Mouse (Mus musculus) neural tube, embryonic 12.5 days (tissue): Measurements from ENCODE around the gene Mapkap1. TPM values are rescaled to one million over a fixed set of nuclear protein-coding genes. Genes with fewer than 3 reads are reported as not detected.
A peak's percentile ranks its signal among the peaks of the same experiment; 100 is the strongest.
"Not testable (repeated sequence)": the region's sequence is repeated elsewhere in the genome, so short reads cannot be mapped to it uniquely, and the experiment has no call there.

Source experiments
- ATAC-seq: fragments of 200-750 bp; cut with Nextera tagmentation; 2 replicates; pipeline ENCODE4 v1.8.0; 2017; ENCODE audit warnings: low read depth, mild to moderate bottlenecking, moderate TSS enrichment, moderate library complexity; ENCODE audit not compliant: low FRiP score
- H3K27ac ChIP-seq: fragments of 300-500 bp; sonication (generic); 2 replicates; pipeline ENCODE4 v1.5.1; 2016
- H3K27me3 ChIP-seq: fragments of 300-500 bp; sonication (generic); replicated peaks from 2 replicates; pipeline ENCODE4 v1.6.1; 2016; ENCODE audit warnings: mild to moderate bottlenecking
- H3K36me3 ChIP-seq: fragments of 300-500 bp; sonication (generic); 2 replicates; pipeline ENCODE4 v1.6.1; 2016; ENCODE audit warnings: mild to moderate bottlenecking
- H3K4me1 ChIP-seq: fragments of 300-500 bp; sonication (generic); 2 replicates; pipeline ENCODE4 v1.6.1; 2016
- H3K4me2 ChIP-seq: fragments of 300-500 bp; sonication (generic); replicated peaks from 2 replicates; pipeline ENCODE4 v1.6.1; 2016; ENCODE audit warnings: mild to moderate bottlenecking
- H3K4me3 ChIP-seq: fragments of 300-500 bp; sonication (generic); 2 replicates; pipeline ENCODE4 v1.5.1; 2016
- H3K9ac ChIP-seq: fragments of 300-500 bp; sonication (generic); 2 replicates; pipeline ENCODE4 v1.6.1; 2016; ENCODE audit warnings: mild to moderate bottlenecking
- H3K9me3 ChIP-seq: fragments of 300-500 bp; sonication (generic); 2 replicates; pipeline ENCODE4 v1.6.1; 2016; ENCODE audit warnings: mild to moderate bottlenecking
- WGBS: fragments of 180-500 bp; shearing (Covaris S2); methylation state at CpG from one replicate; pipeline ENCODE4 v1.1.7; 2016; 5-methylcytosine and 5-hydroxymethylcytosine counted together
- polyA plus RNA-seq: library from polyadenylated mRNA; unstranded; fragments of >200 nt; fragmentation: Nextera tagmentation; extraction: Ambion mirVana; gene quantifications from 2 replicates; pipeline ENCODE4 v1.2.1, GENCODE M21; 2016

Gene Mapkap1
- polyA plus RNA-seq, 1 experiment from 2014 or later, result 114 TPM

- Histone ChIP-seq H3K4me1 (no peaks in the 10 kb centered on the region), H3K9me3 (no peaks in the 10 kb centered on the region), H3K4me3 (no peak overlapping the region), H3K36me3 (no peaks in the 10 kb centered on the region), H3K27me3 (no peaks in the 10 kb centered on the region), H3K4me2 (no peak overlapping the region), H3K27ac (no peak overlapping the region), H3K9ac (no peak overlapping the region)
- ATAC-seq, result no peak
- WGBS, result 93% methylated on average over 2 of the region's 2 CpGs
Measured at GRCm38 (mm10) chr2:34378930-34379329, 27.6 kb upstream of the Mapkap1 start.

- H3K4me1 ChIP-seq, result no peaks in the 10 kb centered on the region
- 47% methylated on average over 4 of the region's 4 CpGs for WGBS
- H3K9me3 ChIP-seq, result no peaks in the 10 kb centered on the region
- H3K27me3 ChIP-seq, result no peaks in the 10 kb centered on the region
- H3K27ac ChIP-seq, result no peak overlapping the region
- H3K4me2 ChIP-seq, result no peak overlapping the region
- H3K36me3 ChIP-seq, result no peaks in the 10 kb centered on the region
- no peak for ATAC-seq
- no peak overlapping the region for H3K4me3 ChIP-seq
- no peak overlapping the region for H3K9ac ChIP-seq
Measured at GRCm38 (mm10) chr2:34399535-34399934, 7.0 kb upstream of the Mapkap1 start.

GRCm38 (mm10) chr2:34407596-34407995 is 1.0 kb downstream of the Mapkap1 start:
- Histone ChIP-seq H3K36me3 (no peaks in the 10 kb centered on the region), H3K9me3 (no peaks in the 10 kb centered on the region), H3K27me3 (no peaks in the 10 kb centered on the region), H3K4me3 (peak overlapping the region; percentile 93), H3K27ac (no peak overlapping the region), H3K9ac (peak overlapping the region; percentile 91), H3K4me2 (peak overlapping the region; percentile 86), H3K4me1 (peaks cover 15% of the 10 kb centered on the region)
- ATAC-seq, result no peak
- WGBS, result 41% methylated on average over 7 of the region's 7 CpGs

GRCm38 (mm10) chr2:34408341-34408740 is 1.8 kb downstream of the Mapkap1 start:
- ATAC-seq, result no peak
- H3K36me3 ChIP-seq, result no peaks in the 10 kb centered on the region
- H3K27ac ChIP-seq, result no peak overlapping the region
- no peaks in the 10 kb centered on the region for H3K9me3 ChIP-seq
- H3K9ac ChIP-seq, result no peak overlapping the region
- H3K4me1 ChIP-seq, result peaks cover 15% of the 10 kb centered on the region
- no peak overlapping the region for H3K4me3 ChIP-seq
- H3K27me3 ChIP-seq, result no peaks in the 10 kb centered on the region
- peak overlapping the region; percentile 86; the same call in 1 of the 2 replicates for H3K4me2 ChIP-seq
- WGBS, result 88% methylated on average over 10 of the region's 10 CpGs

GRCm38 (mm10) chr2:34409741-34410340 is 3.3 kb downstream of the Mapkap1 start:
- Histone ChIP-seq H3K4me3 (no peak overlapping the region), H3K9ac (no peak overlapping the region), H3K9me3 (no peaks in the 10 kb centered on the region), H3K4me2 (no peak overlapping the region), H3K4me1 (peaks cover 15% of the 10 kb centered on the region), H3K36me3 (no peaks in the 10 kb centered on the region), H3K27me3 (no peaks in the 10 kb centered on the region), H3K27ac (no peak overlapping the region)
- WGBS, result 90% methylated on average over 5 of the region's 5 CpGs
- no peak for ATAC-seq

- no peak for ATAC-seq
- Histone ChIP-seq H3K4me3 (no peak overlapping the region), H3K27ac (no peak overlapping the region), H3K36me3 (0 out of 2 replicates have a peak, but pooled peaks cover 3% of the 10 kb centered on the region), H3K4me1 (no peaks in the 10 kb centered on the region), H3K4me2 (no peak overlapping the region), H3K9me3 (no peaks in the 10 kb centered on the region), H3K9ac (no peak overlapping the region), H3K27me3 (no peaks in the 10 kb centered on the region)
- 73% methylated on average over 1 of the region's 1 CpGs for WGBS
Measured at GRCm38 (mm10) chr2:34420256-34420655, 13.7 kb downstream of the Mapkap1 start.

- H3K27me3 ChIP-seq, result no peaks in the 10 kb centered on the region
Measured at GRCm38 (mm10) chr2:34424186-34424585, 17.6 kb downstream of the Mapkap1 start.

GRCm38 (mm10) chr2:34425573-34426223 is 19.1 kb downstream of the Mapkap1 start:
- ATAC-seq, result no peak
- Histone ChIP-seq H3K27ac (no peak overlapping the region), H3K4me2 (no peak overlapping the region), H3K9me3 (no peaks in the 10 kb centered on the region), H3K27me3 (no peaks in the 10 kb centered on the region), H3K4me3 (no peak overlapping the region), H3K9ac (no peak overlapping the region), H3K4me1 (no peaks in the 10 kb centered on the region), H3K36me3 (no peaks in the 10 kb centered on the region)
- 82% methylated on average over 4 of the region's 4 CpGs for WGBS

More at GRCm38 (mm10) chr2:34424186-34424585, 17.6 kb downstream of the Mapkap1 start:
- no peaks in the 10 kb centered on the region for H3K9me3 ChIP-seq
- H3K36me3 ChIP-seq, result 0 out of 2 replicates have a peak, but pooled peaks cover 3% of the 10 kb centered on the region
- no peak overlapping the region for H3K9ac ChIP-seq
- H3K4me1 ChIP-seq, result no peaks in the 10 kb centered on the region
- no peak overlapping the region for H3K4me3 ChIP-seq
- H3K4me2 ChIP-seq, result no peak overlapping the region
- WGBS, result 92% methylated on average over 3 of the region's 3 CpGs
- H3K27ac ChIP-seq, result no peak overlapping the region
- no peak for ATAC-seq

- ATAC-seq, result no peak
- Histone ChIP-seq H3K27ac (no peak overlapping the region), H3K4me2 (no peak overlapping the region), H3K9me3 (no peaks in the 10 kb centered on the region), H3K36me3 (0 out of 2 replicates have a peak, but pooled peaks cover 2% of the 10 kb centered on the region), H3K9ac (no peak overlapping the region), H3K4me1 (no peaks in the 10 kb centered on the region), H3K4me3 (no peak overlapping the region), H3K27me3 (no peaks in the 10 kb centered on the region)
- 91% methylated on average over 8 of the region's 8 CpGs for WGBS
Measured at GRCm38 (mm10) chr2:34430663-34431062, 24.1 kb downstream of the Mapkap1 start.

GRCm38 (mm10) chr2:34431701-34432372 is 25.3 kb downstream of the Mapkap1 start:
- no peak for ATAC-seq
- H3K36me3 ChIP-seq, result 0 out of 2 replicates have a peak, but pooled peaks cover 6% of the 10 kb centered on the region
- H3K27ac ChIP-seq, result no peak overlapping the region
- no peaks in the 10 kb centered on the region for H3K9me3 ChIP-seq
- H3K9ac ChIP-seq, result no peak overlapping the region
- WGBS, result 92% methylated on average over 12 of the region's 12 CpGs
- no peaks in the 10 kb centered on the region for H3K4me1 ChIP-seq
- H3K4me3 ChIP-seq, result no peak overlapping the region
- no peak overlapping the region for H3K4me2 ChIP-seq
- H3K27me3 ChIP-seq, result no peaks in the 10 kb centered on the region

- H3K4me3 ChIP-seq, H3K27me3 ChIP-seq, H3K4me2 ChIP-seq, H3K9me3 ChIP-seq, H3K4me1 ChIP-seq, ATAC-seq, H3K9ac ChIP-seq, H3K36me3 ChIP-seq, H3K27ac ChIP-seq: not testable (repeated sequence)
- WGBS, result 87% methylated on average over 1 of the region's 2 CpGs
Measured at GRCm38 (mm10) chr2:34432887-34433286, 26.3 kb downstream of the Mapkap1 start.

GRCm38 (mm10) chr2:34436321-34436720 is 29.8 kb downstream of the Mapkap1 start:
- no peak for ATAC-seq
- Histone ChIP-seq H3K27ac (no peak overlapping the region), H3K9me3 (no peaks in the 10 kb centered on the region), H3K36me3 (0 out of 2 replicates have a peak, but pooled peaks cover 6% of the 10 kb centered on the region), H3K27me3 (no peaks in the 10 kb centered on the region), H3K4me1 (no peaks in the 10 kb centered on the region), H3K4me2 (no peak overlapping the region), H3K9ac (no peak overlapping the region), H3K4me3 (no peak overlapping the region)
- WGBS, result 91% methylated on average over 3 of the region's 3 CpGs
